Mouse (Mus musculus): ENCODE results near the gene Cacybp. TPM values are rescaled to one million over a fixed set of nuclear protein-coding genes. Genes with fewer than 3 reads are reported as not detected.
A peak's percentile ranks its signal among the peaks of the same experiment; 100 is the strongest.

The Cacybp gene
- polyA plus RNA-seq, 1 experiment from 2014 or later = 136 TPM

GRCm38 (mm10) chr1:160246844-160247243 is 34.2 kb upstream of the Cacybp start:
- DNase-seq (ENCODE audit: low read depth, low spot score) (no peak), ATAC-seq (no peak)
- ChIA-PET POLR2A (interaction anchor here (1.6 kb wide), 1 partner anchor 11 kb away, joined by 4 read pairs; no protein-coding TSS in a partner anchor), CTCF (interaction anchor here (1.2 to 1.5 kb wide), 3 partner anchors 9 to 131 kb away, joined by 3 to 7 read pairs (median 4); no protein-coding TSS in a partner anchor)
- no peaks in the 10 kb centered on the region for H3K27me3 ChIP-seq
- in situ Hi-C loops (cut with MboI; ENCODE audit: low pct_unique_long_range_greater_than_20kb) = no loop called here
- TF ChIP-seq CTCF (IDR thresholded peaks at IDR 0.05) = no peak

- CTCF ChIA-PET = interaction anchor here (1.2 to 1.9 kb wide), 3 partner anchors 10 to 132 kb away, joined by 4 to 7 read pairs (median 6); no protein-coding TSS in a partner anchor
- in situ Hi-C loops (cut with MboI; ENCODE audit: low pct_unique_long_range_greater_than_20kb) = no loop called here
- DNase-seq (ENCODE audit: low read depth, low spot score) (no peak), ATAC-seq (no peak)
- H3K27me3 ChIP-seq = no peaks in the 10 kb centered on the region
- POLR2A ChIA-PET = no interaction called here
- TF ChIP-seq CTCF (IDR thresholded peaks at IDR 0.05) = no peak
Observed at GRCm38 (mm10) chr1:160245954-160246353, 33.3 kb upstream of the Cacybp start.

- in situ Hi-C loops (cut with MboI; ENCODE audit: low pct_unique_long_range_greater_than_20kb) = no loop called here
- no peak for TF ChIP-seq CTCF (IDR thresholded peaks at IDR 0.05)
- H3K27me3 ChIP-seq = no peaks in the 10 kb centered on the region
- ChIA-PET POLR2A (no interaction called here), CTCF (interaction anchor here (1.0 to 2.3 kb wide), 3 partner anchors 9 to 133 kb away, joined by 3 to 6 read pairs (median 5); no protein-coding TSS in a partner anchor)
- ATAC-seq (no peak), DNase-seq (ENCODE audit: low read depth, low spot score) (no peak)
Observed at GRCm38 (mm10) chr1:160244689-160245088, 32.0 kb upstream of the Cacybp start.

GRCm38 (mm10) chr1:160240091-160240490 is 27.4 kb upstream of the Cacybp start:
- DNase-seq (ENCODE audit: low read depth, low spot score) (no peak), ATAC-seq (no peak)
- H3K27me3 ChIP-seq = no peaks in the 10 kb centered on the region
- in situ Hi-C loops (cut with MboI; ENCODE audit: low pct_unique_long_range_greater_than_20kb) = no loop called here
- ChIA-PET POLR2A (no interaction called here), CTCF (no interaction called here)
- no peak for TF ChIP-seq CTCF (IDR thresholded peaks at IDR 0.05)

GRCm38 (mm10) chr1:160238852-160239443 is 26.3 kb upstream of the Cacybp start:
- no peak for TF ChIP-seq CTCF (IDR thresholded peaks at IDR 0.05)
- ATAC-seq (no peak), DNase-seq (ENCODE audit: low read depth, low spot score) (no peak)
- CTCF ChIA-PET = interaction anchor here (1.0 to 1.9 kb wide), 3 partner anchors 9 to 95 kb away, joined by 3 to 6 read pairs (median 3); no protein-coding TSS in a partner anchor
- no peaks in the 10 kb centered on the region for H3K27me3 ChIP-seq
- in situ Hi-C loops (cut with MboI; ENCODE audit: low pct_unique_long_range_greater_than_20kb) = no loop called here
- POLR2A ChIA-PET = no interaction called here

- no peak for TF ChIP-seq CTCF (IDR thresholded peaks at IDR 0.05)
- ChIA-PET CTCF (interaction anchor here (1.0 to 1.9 kb wide), 4 partner anchors 10 to 140 kb away, joined by 3 to 6 read pairs (median 4); no protein-coding TSS in a partner anchor), POLR2A (no interaction called here)
Observed at GRCm38 (mm10) chr1:160237981-160238380, 25.3 kb upstream of the Cacybp start.

GRCm38 (mm10) chr1:160233921-160234320 is 21.2 kb upstream of the Cacybp start:
- ATAC-seq (peak; percentile 62), DNase-seq (ENCODE audit: low read depth, low spot score) (no peak)
- TF ChIP-seq CTCF (IDR thresholded peaks at IDR 0.05) = no peak
- POLR2A ChIA-PET = no interaction called here
- no peaks in the 10 kb centered on the region for H3K27me3 ChIP-seq
- CTCF ChIA-PET = interaction anchor here (1.8 kb wide), 1 partner anchor 12 kb away, joined by 4 read pairs; no protein-coding TSS in a partner anchor
- in situ Hi-C loops (cut with MboI; ENCODE audit: low pct_unique_long_range_greater_than_20kb) = no loop called here

More at GRCm38 (mm10) chr1:160237981-160238380, 25.3 kb upstream of the Cacybp start:
- no peak for DNase-seq (ENCODE audit: low read depth, low spot score)
- in situ Hi-C loops (cut with MboI; ENCODE audit: low pct_unique_long_range_greater_than_20kb) = no loop called here
- ATAC-seq = no peak
- no peaks in the 10 kb centered on the region for H3K27me3 ChIP-seq

- no peak for ATAC-seq
- in situ Hi-C loops (cut with MboI; ENCODE audit: low pct_unique_long_range_greater_than_20kb) = no loop called here
- H3K27me3 ChIP-seq = no peaks in the 10 kb centered on the region
- POLR2A ChIA-PET = no interaction called here
- no peak for TF ChIP-seq CTCF (IDR thresholded peaks at IDR 0.05)
- CTCF ChIA-PET = interaction anchor here (2.0 kb wide), 1 partner anchor 16 kb away, joined by 4 read pairs; no protein-coding TSS in a partner anchor
- no peak for DNase-seq (ENCODE audit: low read depth, low spot score)
Observed at GRCm38 (mm10) chr1:160232113-160232512, 19.4 kb upstream of the Cacybp start.

- in situ Hi-C loops (cut with MboI; ENCODE audit: low pct_unique_long_range_greater_than_20kb) = no loop called here
- ATAC-seq (no peak), DNase-seq (ENCODE audit: low read depth, low spot score) (no peak)
- ChIA-PET CTCF (interaction anchor here (0.8 to 2.0 kb wide), 7 partner anchors 14 to 147 kb away, joined by 3 to 15 read pairs (median 5); no protein-coding TSS in a partner anchor), POLR2A (interaction anchor here (0.7 kb wide), 1 partner anchor 97 kb away, joined by 4 read pairs; no protein-coding TSS in a partner anchor)
- no peak for TF ChIP-seq CTCF (IDR thresholded peaks at IDR 0.05)
- no peaks in the 10 kb centered on the region for H3K27me3 ChIP-seq
Observed at GRCm38 (mm10) chr1:160231013-160231412, 18.3 kb upstream of the Cacybp start.

- in situ Hi-C loops (cut with MboI; ENCODE audit: low pct_unique_long_range_greater_than_20kb) = loop anchor here (5.0 to 10.0 kb wide), 2 partner anchors 149 to 497 kb away; no protein-coding TSS in a partner anchor
- DNase-seq (ENCODE audit: low read depth, low spot score) (no peak), ATAC-seq (peak; percentile 69)
- no peaks in the 10 kb centered on the region for H3K27me3 ChIP-seq
- no peak for TF ChIP-seq CTCF (IDR thresholded peaks at IDR 0.05)
- ChIA-PET POLR2A (interaction anchor here (0.8 kb wide), 1 partner anchor 15 kb away, joined by 3 read pairs; the partner anchor contains the start of gene Cacybp), CTCF (interaction anchor here (1.3 to 3.3 kb wide), 4 partner anchors 9 to 150 kb away, joined by 3 to 18 read pairs (median 8); partner anchors contain the start of gene Cacybp)
Observed at GRCm38 (mm10) chr1:160227850-160228249, 15.2 kb upstream of the Cacybp start.

GRCm38 (mm10) chr1:160227196-160227595 is 14.5 kb upstream of the Cacybp start:
- DNase-seq (ENCODE audit: low read depth, low spot score) = no peak
- CTCF ChIA-PET = interaction anchor here (1.1 to 3.3 kb wide), 3 partner anchors 14 to 150 kb away, joined by 3 to 18 read pairs (median 13); partner anchors contain the start of gene Cacybp
- no peaks in the 10 kb centered on the region for H3K27me3 ChIP-seq
- POLR2A ChIA-PET = no interaction called here
- no peak for TF ChIP-seq CTCF (IDR thresholded peaks at IDR 0.05)
- ATAC-seq = no peak
- in situ Hi-C loops (cut with MboI; ENCODE audit: low pct_unique_long_range_greater_than_20kb) = loop anchor here (5.0 to 10.0 kb wide), 2 partner anchors 150 to 498 kb away; no protein-coding TSS in a partner anchor

All from Patski (cell line).